In genomic region chr4:4556126-4556525, GRCm38 (mm10) we compare ENCODE assay signal across 23 mouse cellular contexts.
A peak's percentile ranks its signal among the peaks of the same experiment; 100 is the strongest.
DNase-seq lines count a peak whose midpoint lies in the region; ATAC-seq and TF ChIP-seq lines count a peak whose summit lies in the region.
"Had no signal": no experiment of that assay in that cellular context is flagged by ENCODE, and none has a peak within 500 bp of the region (broad histone marks: within the 10 kb centered on the region; RNA-seq: fewer than 3 reads in every experiment).

No protein-coding gene starts in this region.

- TF ChIP-seq CTCF in E14TG2a.4 (conservative IDR thresholded peaks at IDR 0.05; ENCODE audit: low read length) = no peak

- peak; percentile 7 for DNase-seq in hindbrain, embryonic 14.5 days (ENCODE audit: low spot score)
- DNase-seq in hindbrain, embryonic 11.5 days (ENCODE audit: low spot score) = no peak
- DNase-seq in ZHBTc4 (ENCODE audit: low read depth, low spot score) = peak; percentile 52
- peak; percentile 9 to 14 for DNase-seq in layer of hippocampus, postnatal 14 days (ENCODE audit: low spot score in 2 of 2)
- no peak for DNase-seq in frontal cortex, postnatal 10 days (ENCODE audit: low spot score in 2 of 2)
- DNase-seq in cerebellum, postnatal 25 days = no peak
- no peak for DNase-seq in spleen, postnatal 10 days (ENCODE audit: low spot score in 2 of 2)
- DNase-seq: adrenal gland, adult 8-10 months; cerebellum, adult 11-12 months; cerebellum, adult 9-10 months; cerebellum, postnatal 36 days; gastrocnemius, postnatal 36 days; heart, postnatal 14 days; kidney, adult 11 months had no signal

- no peaks in the 10 kb centered on the region for H3K36me3 ChIP-seq in hindbrain, embryonic 14.5 days (replicated peaks; ENCODE audit: control insufficient read depth, insufficient read depth)
- H3K36me3 ChIP-seq in hindbrain, embryonic 11.5 days (ENCODE audit: control insufficient read depth, insufficient read depth, low read length) = no peaks in the 10 kb centered on the region
- H3K36me3 ChIP-seq in E14TG2a.4 (ENCODE audit: insufficient read depth, low read length) = peaks cover 3% of the 10 kb centered on the region; the same call in 1 of the 2 replicates
- H3K36me3 ChIP-seq: embryonic facial prominence, embryonic 13.5 days; heart, embryonic 10.5 days; heart, embryonic 15.5 days; hindbrain, embryonic 10.5 days had no signal

- no peak for ATAC-seq in hindbrain, embryonic 14.5 days (ENCODE audit: low FRiP score)
- no peak for ATAC-seq in hindbrain, embryonic 11.5 days (ENCODE audit: low FRiP score)
- ATAC-seq: forebrain, embryonic 13.5 days; hindbrain, embryonic 16.5 days; inflammation-experienced regulatory T-cells, adult 6 months; Patski had no signal

- no peaks in the 10 kb centered on the region for H3K4me1 ChIP-seq in hindbrain, embryonic 14.5 days (replicated peaks; ENCODE audit: control insufficient read depth, insufficient read depth, low read length)
- H3K4me1 ChIP-seq in hindbrain, embryonic 11.5 days (replicated peaks; ENCODE audit: control insufficient read depth, insufficient read depth, low read length) = no peaks in the 10 kb centered on the region
- H3K4me1 ChIP-seq in E14TG2a.4 (replicated peaks; ENCODE audit: low read depth, low read length) = peaks cover 10% of the 10 kb centered on the region
- H3K4me1 ChIP-seq: embryonic facial prominence, embryonic 13.5 days; forebrain, embryonic 13.5 days; heart, embryonic 10.5 days; heart, embryonic 15.5 days; hindbrain, embryonic 10.5 days had no signal

- H3K4me3 ChIP-seq in hindbrain, embryonic 14.5 days (replicated peaks; ENCODE audit: low read length) = no peak overlapping the region
- H3K4me3 ChIP-seq in hindbrain, embryonic 11.5 days (ENCODE audit: low read depth, low read length) = no peak overlapping the region
- H3K4me3 ChIP-seq in E14TG2a.4 (replicated peaks; ENCODE audit: low read length) = peak overlapping the region; percentile 68
- H3K4me3 ChIP-seq: embryonic facial prominence, embryonic 13.5 days; forebrain, embryonic 13.5 days; heart, embryonic 10.5 days; heart, embryonic 15.5 days; hindbrain, embryonic 10.5 days had no signal

- no peak overlapping the region for H3K27ac ChIP-seq in hindbrain, embryonic 14.5 days
- no peak overlapping the region for H3K27ac ChIP-seq in hindbrain, embryonic 11.5 days (ENCODE audit: low read depth, low read length)
- H3K27ac ChIP-seq: embryonic facial prominence, embryonic 13.5 days; forebrain, embryonic 13.5 days; heart, embryonic 10.5 days; heart, embryonic 15.5 days; hindbrain, embryonic 10.5 days had no signal

- no peak overlapping the region for H3K4me2 ChIP-seq in hindbrain, embryonic 14.5 days (replicated peaks)
- H3K4me2 ChIP-seq in hindbrain, embryonic 11.5 days (replicated peaks; ENCODE audit: low read depth, low read length) = no peak overlapping the region
- H3K4me2 ChIP-seq: embryonic facial prominence, embryonic 13.5 days; forebrain, embryonic 13.5 days; heart, embryonic 15.5 days had no signal

- no peak overlapping the region for H3K9ac ChIP-seq in hindbrain, embryonic 14.5 days
- no peak overlapping the region for H3K9ac ChIP-seq in hindbrain, embryonic 11.5 days (ENCODE audit: low read depth, low read length)
- H3K9ac ChIP-seq: embryonic facial prominence, embryonic 13.5 days; forebrain, embryonic 13.5 days; heart, embryonic 15.5 days had no signal

- H3K27me3 ChIP-seq in hindbrain, embryonic 14.5 days (ENCODE audit: control insufficient read depth, insufficient read depth, low read length) = no peaks in the 10 kb centered on the region
- H3K27me3 ChIP-seq in hindbrain, embryonic 11.5 days (ENCODE audit: control insufficient read depth, insufficient read depth, low read length) = no peaks in the 10 kb centered on the region
- H3K27me3 ChIP-seq in E14TG2a.4 (ENCODE audit: insufficient read depth, low read length) = no peaks in the 10 kb centered on the region
- H3K27me3 ChIP-seq: embryonic facial prominence, embryonic 13.5 days; forebrain, embryonic 13.5 days; heart, embryonic 15.5 days; Patski had no signal

- WGBS in hindbrain, embryonic 14.5 days = 82% methylated on average over 12 of the region's 12 CpGs
- 78% methylated on average over 12 of the region's 12 CpGs for WGBS in hindbrain, embryonic 11.5 days

- no peaks in the 10 kb centered on the region for H3K9me3 ChIP-seq in hindbrain, embryonic 14.5 days (ENCODE audit: control insufficient read depth, low read length)
- no peaks in the 10 kb centered on the region for H3K9me3 ChIP-seq in hindbrain, embryonic 11.5 days (ENCODE audit: control insufficient read depth, low read length)
- H3K9me3 ChIP-seq in E14TG2a.4 (ENCODE audit: low read length) = peaks cover 22% of the 10 kb centered on the region
- H3K9me3 ChIP-seq: embryonic facial prominence, embryonic 13.5 days; forebrain, embryonic 13.5 days; heart, embryonic 10.5 days; heart, embryonic 15.5 days; hindbrain, embryonic 10.5 days had no signal

Comparison
In these comparisons a context has a peak if more than half of its experiments do, and no peak if none do; other contexts are left out.
1. DNase-seq: peak in hindbrain, embryonic 14.5 days (single experiment), ZHBTc4 (single experiment) and layer of hippocampus, postnatal 14 days (2 of 2); none in hindbrain, embryonic 11.5 days (single experiment), frontal cortex, postnatal 10 days (0 of 2), cerebellum, postnatal 25 days (0 of 2) and spleen, postnatal 10 days (0 of 2).